ENCODE assay signal across 17 mouse cellular contexts in the genomic region with DNA sequence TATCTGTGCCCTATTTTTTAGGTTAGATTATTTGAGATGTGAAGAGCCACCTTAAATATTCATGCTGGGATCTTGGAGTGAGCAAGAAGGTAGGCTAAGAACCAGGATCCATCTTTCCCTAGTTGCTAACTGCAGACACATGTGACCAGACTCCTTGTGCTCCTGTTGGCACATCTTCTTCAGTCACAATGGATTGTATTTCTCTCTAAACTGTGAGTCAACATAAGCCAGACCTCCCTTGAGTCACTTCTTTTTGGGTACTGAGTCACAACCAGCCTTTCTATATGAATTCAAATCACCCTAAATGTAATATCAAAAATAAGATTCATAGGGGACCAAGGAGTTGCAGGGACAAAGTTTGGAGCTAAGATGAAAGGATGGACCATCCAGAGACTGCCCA.
"Had no signal": no experiment of that assay in that cellular context is flagged by ENCODE, and none has a peak within 500 bp of the region (broad histone marks: within the 10 kb centered on the region; RNA-seq: fewer than 3 reads in every experiment).

No protein-coding gene starts in this region.

- DNase-seq: kidney, postnatal 25 days; layer of hippocampus, postnatal 36 days; liver, embryonic 13.5 days; lung, embryonic 14.5 days; right cerebral cortex, adult 18-20 months; right cerebral cortex, postnatal 14 days; right cerebral cortex, postnatal 4 days; thymus, postnatal 25 days had no signal

- H3K36me3 ChIP-seq: liver, embryonic 13.5 days; midbrain, embryonic 12.5 days; midbrain, embryonic 15.5 days; neural tube, embryonic 12.5 days; neural tube, embryonic 15.5 days had no signal

- H3K9ac ChIP-seq: liver, embryonic 13.5 days; lung, embryonic 14.5 days; midbrain, embryonic 12.5 days; midbrain, embryonic 15.5 days; neural tube, embryonic 12.5 days; neural tube, embryonic 15.5 days had no signal

- H3K4me1 ChIP-seq: liver, embryonic 13.5 days; midbrain, embryonic 12.5 days; midbrain, embryonic 15.5 days; neural tube, embryonic 12.5 days; neural tube, embryonic 15.5 days had no signal

- H3K27ac ChIP-seq: kidney, postnatal 0 days; left cerebral cortex, adult 2 months; liver, embryonic 13.5 days; macrophage; midbrain, embryonic 12.5 days; midbrain, embryonic 15.5 days; neural tube, embryonic 12.5 days; neural tube, embryonic 15.5 days; stomach, postnatal 0 days had no signal

- H3K4me2 ChIP-seq: liver, embryonic 13.5 days; lung, embryonic 14.5 days; midbrain, embryonic 12.5 days; midbrain, embryonic 15.5 days; neural tube, embryonic 12.5 days; neural tube, embryonic 15.5 days had no signal

- H3K9me3 ChIP-seq: liver, embryonic 13.5 days; midbrain, embryonic 12.5 days; midbrain, embryonic 15.5 days; neural tube, embryonic 12.5 days; neural tube, embryonic 15.5 days had no signal

- ATAC-seq: lung, postnatal 0 days; midbrain, embryonic 15.5 days had no signal

- H3K4me3 ChIP-seq: left cerebral cortex, adult 2 months; liver, embryonic 13.5 days; midbrain, embryonic 12.5 days; midbrain, embryonic 15.5 days; neural tube, embryonic 12.5 days; neural tube, embryonic 15.5 days had no signal

- H3K27me3 ChIP-seq: liver, embryonic 13.5 days; midbrain, embryonic 12.5 days; midbrain, embryonic 15.5 days; neural tube, embryonic 12.5 days; neural tube, embryonic 15.5 days had no signal
